In the genomic region with DNA sequence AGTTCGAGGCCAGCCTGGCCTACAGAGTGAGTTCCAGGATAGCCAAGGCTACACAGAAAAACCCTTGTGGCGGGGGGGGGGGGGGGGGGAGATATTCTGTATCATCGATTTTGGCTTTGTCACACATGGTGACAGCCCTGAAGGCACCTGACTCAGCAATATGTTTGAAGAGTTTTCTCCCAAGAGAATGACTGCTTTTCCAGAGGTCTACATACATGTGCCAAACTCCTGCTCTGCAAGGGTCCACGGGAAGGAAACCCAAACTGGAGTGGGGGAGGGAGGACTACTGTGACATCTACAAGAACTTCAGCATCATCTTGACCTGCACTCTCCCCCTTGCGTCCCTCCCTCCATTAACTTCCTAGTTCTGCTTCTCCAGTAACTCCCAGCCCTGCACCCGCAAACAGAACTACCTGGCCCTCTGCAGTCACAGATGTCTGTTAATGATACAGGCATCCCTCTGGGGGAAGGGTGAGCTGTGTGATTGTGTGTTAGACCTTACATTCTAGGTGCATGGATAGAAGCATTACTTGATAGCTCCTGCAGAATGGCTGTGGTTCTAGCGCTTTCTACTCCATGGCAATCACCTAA, we compare ENCODE assay signal across 21 mouse cellular contexts. TPM values are rescaled to one million over a fixed set of nuclear protein-coding genes. Genes with fewer than 3 reads are reported as not detected.
DNase-seq lines count a peak whose midpoint lies in the region; ATAC-seq lines count a peak whose summit lies in the region.
"Had no signal": no experiment of that assay in that cellular context is flagged by ENCODE, and none has a peak within 500 bp of the region (broad histone marks: within the 10 kb centered on the region; RNA-seq: fewer than 3 reads in every experiment).

No protein-coding gene starts in this region.

- ATAC-seq in heart, embryonic 14.5 days (ENCODE audit: insufficient number of reproducible peaks, insufficient read depth, low FRiP score, low read depth): no peak
- ATAC-seq in midbrain, embryonic 11.5 days (ENCODE audit: low FRiP score): no peak
- ATAC-seq in midbrain, embryonic 13.5 days: no peak
- no peak for ATAC-seq in intestine, embryonic 16.5 days
- ATAC-seq in forebrain, embryonic 11.5 days (replicated peaks; ENCODE audit: low FRiP score): no peak
- ATAC-seq: liver, embryonic 12.5 days had no signal

- H3K9ac ChIP-seq in heart, embryonic 14.5 days (ENCODE audit: low read length): no peak overlapping the region
- no peak overlapping the region for H3K9ac ChIP-seq in midbrain, embryonic 11.5 days (ENCODE audit: low read length)
- no peak overlapping the region for H3K9ac ChIP-seq in midbrain, embryonic 13.5 days (replicated peaks)
- no peak overlapping the region for H3K9ac ChIP-seq in intestine, embryonic 16.5 days (ENCODE audit: low read depth, low read length)
- H3K9ac ChIP-seq in forebrain, embryonic 11.5 days (ENCODE audit: low read length): no peak overlapping the region
- H3K9ac ChIP-seq: liver, embryonic 12.5 days; stomach, embryonic 15.5 days had no signal

- no peaks in the 10 kb centered on the region for H3K27me3 ChIP-seq in heart, embryonic 14.5 days (ENCODE audit: control insufficient read depth, insufficient read depth, low read length)
- H3K27me3 ChIP-seq in midbrain, embryonic 11.5 days (ENCODE audit: control insufficient read depth, insufficient read depth, low read length): no peaks in the 10 kb centered on the region
- no peaks in the 10 kb centered on the region for H3K27me3 ChIP-seq in midbrain, embryonic 13.5 days
- no peaks in the 10 kb centered on the region for H3K27me3 ChIP-seq in intestine, embryonic 16.5 days (replicated peaks; ENCODE audit: control insufficient read depth, insufficient read depth, low read length)
- no peaks in the 10 kb centered on the region for H3K27me3 ChIP-seq in forebrain, embryonic 11.5 days (ENCODE audit: control insufficient read depth, insufficient read depth, low read length)
- H3K27me3 ChIP-seq: liver, embryonic 12.5 days; Patski; stomach, embryonic 15.5 days had no signal

- H3K4me2 ChIP-seq in heart, embryonic 14.5 days (ENCODE audit: low read length): no peak overlapping the region
- H3K4me2 ChIP-seq in midbrain, embryonic 11.5 days: no peak overlapping the region
- no peak overlapping the region for H3K4me2 ChIP-seq in midbrain, embryonic 13.5 days (replicated peaks)
- no peak overlapping the region for H3K4me2 ChIP-seq in intestine, embryonic 16.5 days (ENCODE audit: low read depth, low read length)
- H3K4me2 ChIP-seq in forebrain, embryonic 11.5 days (ENCODE audit: low read depth, low read length, severe bottlenecking): no peak overlapping the region
- H3K4me2 ChIP-seq: liver, embryonic 12.5 days; stomach, embryonic 15.5 days had no signal

- no peak for DNase-seq in heart, adult 9 months (ENCODE audit: low spot score in 2 of 2)
- peak; percentile 57 for DNase-seq in midbrain, embryonic 11.5 days (ENCODE audit: low spot score, missing footprints)
- DNase-seq in forebrain, embryonic 11.5 days (ENCODE audit: low spot score): no peak
- DNase-seq in right cerebral cortex, adult 2 months (ENCODE audit: low spot score in 2 of 2): no peak
- DNase-seq: cerebellum, adult 11-12 months; cerebellum, postnatal 14 days; gastrocnemius, postnatal 36 days; layer of hippocampus, postnatal 36 days; lung, adult 18-20 months; lung, postnatal 10 days; right cerebral cortex, postnatal 4 days; thymus, postnatal 25 days had no signal

- H3K4me1 ChIP-seq in heart, embryonic 14.5 days (ENCODE audit: control insufficient read depth in 2 of 2, insufficient read depth in 2 of 2, low read length in 2 of 2): peaks cover 38 to 51% of the 10 kb centered on the region in 2 experiments
- H3K4me1 ChIP-seq in midbrain, embryonic 11.5 days (ENCODE audit: control insufficient read depth, insufficient read depth, low read length): no peaks in the 10 kb centered on the region
- peaks cover 4% of the 10 kb centered on the region for H3K4me1 ChIP-seq in midbrain, embryonic 13.5 days (replicated peaks)
- H3K4me1 ChIP-seq in intestine, embryonic 16.5 days (ENCODE audit: control insufficient read depth, insufficient read depth, low read length): peaks cover 43% of the 10 kb centered on the region
- H3K4me1 ChIP-seq in forebrain, embryonic 11.5 days (replicated peaks; ENCODE audit: control insufficient read depth, insufficient read depth, low read length): no peaks in the 10 kb centered on the region; the same call in 1 of the 2 replicates

- peak overlapping the region; percentile 55 to 89; a peak in 2 of 4 replicates for H3K27ac ChIP-seq in heart, embryonic 14.5 days (replicated peaks in 1 of 2; ENCODE audit: control insufficient read depth in 1 of 2, insufficient read depth in 1 of 2, low read depth in 2 of 2, low read length in 2 of 2)
- no peak overlapping the region for H3K27ac ChIP-seq in midbrain, embryonic 11.5 days (ENCODE audit: low read depth, low read length)
- no peak overlapping the region for H3K27ac ChIP-seq in midbrain, embryonic 13.5 days
- H3K27ac ChIP-seq in intestine, embryonic 16.5 days (ENCODE audit: low read length): peak overlapping the region; percentile 91
- no peak overlapping the region for H3K27ac ChIP-seq in forebrain, embryonic 11.5 days (ENCODE audit: low read depth, low read length)
- H3K27ac ChIP-seq: forebrain, embryonic 10.5 days; layer of hippocampus, adult 2 months; liver, embryonic 12.5 days; stomach, embryonic 15.5 days had no signal

- H3K36me3 ChIP-seq in heart, embryonic 14.5 days (ENCODE audit: control insufficient read depth, insufficient read depth, low read length): peaks cover 14% of the 10 kb centered on the region
- no peaks in the 10 kb centered on the region for H3K36me3 ChIP-seq in midbrain, embryonic 11.5 days (ENCODE audit: control insufficient read depth, insufficient read depth, low read length)
- no peaks in the 10 kb centered on the region for H3K36me3 ChIP-seq in midbrain, embryonic 13.5 days
- H3K36me3 ChIP-seq in intestine, embryonic 16.5 days (ENCODE audit: control insufficient read depth, insufficient read depth, low read length): no peaks in the 10 kb centered on the region
- H3K36me3 ChIP-seq in forebrain, embryonic 11.5 days (ENCODE audit: control insufficient read depth, insufficient read depth, low read length): no peaks in the 10 kb centered on the region
- H3K36me3 ChIP-seq: forebrain, embryonic 10.5 days; liver, embryonic 12.5 days; stomach, embryonic 15.5 days had no signal

- H3K4me3 ChIP-seq in heart, embryonic 14.5 days (ENCODE audit: control insufficient read depth in 1 of 2, insufficient read depth in 1 of 2, low read depth in 1 of 2, low read length in 2 of 2): no peak overlapping the region
- H3K4me3 ChIP-seq in midbrain, embryonic 11.5 days (ENCODE audit: low read depth, low read length): no peak overlapping the region
- H3K4me3 ChIP-seq in midbrain, embryonic 13.5 days (replicated peaks): no peak overlapping the region
- no peak overlapping the region for H3K4me3 ChIP-seq in intestine, embryonic 16.5 days (ENCODE audit: low read length)
- no peak overlapping the region for H3K4me3 ChIP-seq in forebrain, embryonic 11.5 days (ENCODE audit: low read depth, low read length)
- H3K4me3 ChIP-seq: forebrain, embryonic 10.5 days; heart, embryonic 10.5 days; layer of hippocampus, adult 2 months; liver, embryonic 12.5 days; stomach, embryonic 15.5 days had no signal

- WGBS in heart, embryonic 14.5 days: 80% methylated on average over 7 of the region's 7 CpGs
- WGBS in midbrain, embryonic 11.5 days: 90% methylated on average over 6 of the region's 7 CpGs
- 89% methylated on average over 7 of the region's 7 CpGs for WGBS in midbrain, embryonic 13.5 days
- 82% methylated on average over 6 of the region's 7 CpGs for WGBS in intestine, embryonic 16.5 days
- 85% methylated on average over 7 of the region's 7 CpGs for WGBS in forebrain, embryonic 11.5 days

- H3K9me3 ChIP-seq in heart, embryonic 14.5 days (ENCODE audit: control insufficient read depth, low read length): no peaks in the 10 kb centered on the region
- no peaks in the 10 kb centered on the region for H3K9me3 ChIP-seq in midbrain, embryonic 11.5 days (ENCODE audit: control insufficient read depth, low read length)
- H3K9me3 ChIP-seq in midbrain, embryonic 13.5 days: no peaks in the 10 kb centered on the region
- no peaks in the 10 kb centered on the region for H3K9me3 ChIP-seq in intestine, embryonic 16.5 days (ENCODE audit: control insufficient read depth, low read length)
- no peaks in the 10 kb centered on the region for H3K9me3 ChIP-seq in forebrain, embryonic 11.5 days (ENCODE audit: control insufficient read depth, low read length)
- H3K9me3 ChIP-seq: forebrain, embryonic 10.5 days; heart, embryonic 10.5 days; liver, embryonic 12.5 days; stomach, embryonic 15.5 days had no signal

RNA-seq across cellular contexts. Expression of a gene that starts 10.9 kb away (rescaled TPM):
- 187 and 197 TPM in 2 replicates for polyA plus RNA-seq in heart, embryonic 14.5 days (2014; fragmentation: Nextera tagmentation; extraction: Ambion mirVana)
- polyA plus RNA-seq in midbrain, embryonic 11.5 days (2014; fragmentation: Nextera tagmentation; extraction: Ambion mirVana): 33.5 and 34.7 TPM in 2 replicates
- polyA plus RNA-seq in midbrain, embryonic 13.5 days (2015; fragmentation: Nextera tagmentation; extraction: Ambion mirVana): 135 and 141 TPM in 2 replicates
- 121 and 130 TPM in 2 replicates for polyA plus RNA-seq in intestine, embryonic 16.5 days (2015; fragmentation: Nextera tagmentation; extraction: Ambion mirVana)
- 16.7 and 17.3 TPM in 2 replicates for polyA plus RNA-seq in forebrain, embryonic 11.5 days (2014; fragmentation: Nextera tagmentation; extraction: Ambion mirVana)

Comparison
In these comparisons a context has a peak if more than half of its experiments do, and no peak if none do; other contexts are left out.
1. H3K27ac ChIP-seq: peak in heart, embryonic 14.5 days (2 of 2) and intestine, embryonic 16.5 days (single experiment); none in midbrain, embryonic 11.5 days (single experiment), midbrain, embryonic 13.5 days (single experiment) and forebrain, embryonic 11.5 days (single experiment).